Mouse (Mus musculus): ENCODE measurements around the gene Cops3. TPM values are rescaled to one million over a fixed set of nuclear protein-coding genes. Genes with fewer than 3 reads are reported as not detected.

Gene Cops3
- polyA plus RNA-seq, 1 experiment from 2014 or later: 213 TPM

GRCm38 (mm10) chr11:59793390-59793789 lies 46.2 kb downstream of the Cops3 start:
- Histone ChIP-seq H3K9ac (replicated peaks; ENCODE audit: low read length) (no peak overlapping the region), H3K4me1 (ENCODE audit: control insufficient read depth, insufficient read depth, low read length) (no peaks in the 10 kb centered on the region), H3K4me3 (replicated peaks; ENCODE audit: low read depth, low read length) (no peak overlapping the region), H3K9me3 (ENCODE audit: control insufficient read depth, low read length) (no peaks in the 10 kb centered on the region), H3K27me3 (ENCODE audit: control insufficient read depth, insufficient read depth, low read length) (no peaks in the 10 kb centered on the region), H3K36me3 (ENCODE audit: control insufficient read depth, insufficient read depth, low read length) (peaks cover 74% of the 10 kb centered on the region), H3K4me2 (ENCODE audit: low read length) (no peak overlapping the region), H3K27ac (replicated peaks; ENCODE audit: low read depth, low read length) (no peak overlapping the region)
- ATAC-seq (ENCODE audit: low FRiP score, low TSS enrichment) (no peak), DNase-seq (no peak)
- 89% methylated on average over 6 of the region's 6 CpGs for WGBS

- Histone ChIP-seq H3K27me3 (ENCODE audit: control insufficient read depth, insufficient read depth, low read length) (no peaks in the 10 kb centered on the region), H3K27ac (replicated peaks; ENCODE audit: low read depth, low read length) (no peak overlapping the region), H3K4me3 (replicated peaks; ENCODE audit: low read depth, low read length) (no peak overlapping the region), H3K36me3 (ENCODE audit: control insufficient read depth, insufficient read depth, low read length) (peaks cover 33% of the 10 kb centered on the region), H3K9ac (replicated peaks; ENCODE audit: low read length) (no peak overlapping the region), H3K4me2 (ENCODE audit: low read length) (no peak overlapping the region), H3K4me1 (ENCODE audit: control insufficient read depth, insufficient read depth, low read length) (peaks cover 10% of the 10 kb centered on the region; the same call in 1 of the 2 replicates), H3K9me3 (ENCODE audit: control insufficient read depth, low read length) (no peaks in the 10 kb centered on the region)
- 95% methylated on average over 1 of the region's 1 CpGs for WGBS
- DNase-seq (no peak), ATAC-seq (ENCODE audit: low FRiP score, low TSS enrichment) (no peak)
Observed at GRCm38 (mm10) chr11:59789311-59789710, 50.3 kb downstream of the Cops3 start.

- Histone ChIP-seq H3K9ac (replicated peaks; ENCODE audit: low read length) (peak within 1 kb of the TSS; percentile 51), H3K4me2 (ENCODE audit: low read length) (peak within 1 kb of the TSS; percentile 83), H3K27me3 (ENCODE audit: control insufficient read depth, insufficient read depth, low read length) (no peaks in the 10 kb centered on the region), H3K4me3 (replicated peaks; ENCODE audit: low read depth, low read length) (peak within 1 kb of the TSS; percentile 42), H3K9me3 (ENCODE audit: control insufficient read depth, low read length) (no peaks in the 10 kb centered on the region), H3K36me3 (ENCODE audit: control insufficient read depth, insufficient read depth, low read length) (peaks cover 13% of the 10 kb centered on the region), H3K27ac (replicated peaks; ENCODE audit: low read depth, low read length) (no peak within 1 kb of the TSS), H3K4me1 (ENCODE audit: control insufficient read depth, insufficient read depth, low read length) (peaks cover 10% of the 10 kb centered on the region; the same call in 1 of the 2 replicates)
- peak; percentile 24 for ATAC-seq (ENCODE audit: low FRiP score, low TSS enrichment)
- 2% methylated on average over 51 of the region's 51 CpGs for WGBS
- peak; percentile 73 for DNase-seq
Observed at GRCm38 (mm10) chr11:59787199-59787781, 52.3 kb downstream of the Cops3 start, which contains the start of gene Pld6. Pld6 (minus strand) TSS chr11:59787645.

- Histone ChIP-seq H3K4me1 (ENCODE audit: control insufficient read depth, insufficient read depth, low read length) (peaks cover 10% of the 10 kb centered on the region; the same call in 1 of the 2 replicates), H3K9ac (replicated peaks; ENCODE audit: low read length) (peak overlapping the region; percentile 51), H3K36me3 (ENCODE audit: control insufficient read depth, insufficient read depth, low read length) (peaks cover 6% of the 10 kb centered on the region), H3K27me3 (ENCODE audit: control insufficient read depth, insufficient read depth, low read length) (no peaks in the 10 kb centered on the region), H3K4me3 (replicated peaks; ENCODE audit: low read depth, low read length) (peak overlapping the region; percentile 42), H3K4me2 (ENCODE audit: low read length) (peak overlapping the region; percentile 83), H3K9me3 (ENCODE audit: control insufficient read depth, low read length) (no peaks in the 10 kb centered on the region), H3K27ac (replicated peaks; ENCODE audit: low read depth, low read length) (no peak overlapping the region)
- ATAC-seq (ENCODE audit: low FRiP score, low TSS enrichment): no peak
- 54% methylated on average over 15 of the region's 15 CpGs for WGBS
- peak; percentile 6 for DNase-seq
Observed at GRCm38 (mm10) chr11:59786444-59787198, 53.0 kb downstream of the Cops3 start.

DNA sequence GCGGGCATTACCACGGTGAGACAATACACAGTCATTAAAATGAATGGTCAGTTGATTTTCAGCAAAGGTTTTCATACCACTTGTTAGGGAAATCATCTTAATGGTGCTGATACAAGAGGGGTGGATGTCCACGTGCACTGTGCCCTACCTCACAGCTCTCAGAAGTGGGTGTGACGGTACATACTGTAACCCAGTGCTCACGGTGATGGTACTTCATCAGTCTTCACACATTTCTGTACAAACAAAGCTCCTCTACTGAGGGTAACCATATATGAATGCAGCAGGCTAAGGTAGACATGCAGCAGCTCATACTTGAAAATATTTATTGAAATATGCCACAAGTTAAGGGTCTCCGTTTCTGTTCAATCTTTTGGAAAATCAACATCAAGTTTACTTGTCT lies 56.0 kb downstream of the Cops3 start:
- H3K9me3 ChIP-seq (ENCODE audit: control insufficient read depth, low read length): no peaks in the 10 kb centered on the region
- H3K4me3 ChIP-seq (replicated peaks; ENCODE audit: low read depth, low read length): no peak overlapping the region
- 89% methylated on average over 6 of the region's 6 CpGs for WGBS
- no peak overlapping the region for H3K27ac ChIP-seq (replicated peaks; ENCODE audit: low read depth, low read length)
- ATAC-seq (ENCODE audit: low FRiP score, low TSS enrichment): no peak
- H3K4me1 ChIP-seq (ENCODE audit: control insufficient read depth, insufficient read depth, low read length): peaks cover 10% of the 10 kb centered on the region; the same call in 1 of the 2 replicates
- no peak overlapping the region for H3K9ac ChIP-seq (replicated peaks; ENCODE audit: low read length)
- DNase-seq: no peak
- H3K36me3 ChIP-seq (ENCODE audit: control insufficient read depth, insufficient read depth, low read length): peaks cover 7% of the 10 kb centered on the region; the same call in 1 of the 2 replicates
- H3K27me3 ChIP-seq (ENCODE audit: control insufficient read depth, insufficient read depth, low read length): no peaks in the 10 kb centered on the region
- no peak overlapping the region for H3K4me2 ChIP-seq (ENCODE audit: low read length)

- H3K4me1 ChIP-seq (ENCODE audit: control insufficient read depth, insufficient read depth, low read length): peaks cover 5% of the 10 kb centered on the region; the same call in 1 of the 2 replicates
- 55% methylated on average over 7 of the region's 7 CpGs for WGBS
- no peak for ATAC-seq (ENCODE audit: low FRiP score, low TSS enrichment)
- peaks cover 15% of the 10 kb centered on the region for H3K36me3 ChIP-seq (ENCODE audit: control insufficient read depth, insufficient read depth, low read length)
- no peak overlapping the region for H3K27ac ChIP-seq (replicated peaks; ENCODE audit: low read depth, low read length)
- DNase-seq: peak; percentile 3
- H3K9me3 ChIP-seq (ENCODE audit: control insufficient read depth, low read length): no peaks in the 10 kb centered on the region
- H3K4me3 ChIP-seq (replicated peaks; ENCODE audit: low read depth, low read length): no peak overlapping the region
- H3K4me2 ChIP-seq (ENCODE audit: low read length): no peak overlapping the region
- no peaks in the 10 kb centered on the region for H3K27me3 ChIP-seq (ENCODE audit: control insufficient read depth, insufficient read depth, low read length)
- no peak overlapping the region for H3K9ac ChIP-seq (replicated peaks; ENCODE audit: low read length)
Observed at GRCm38 (mm10) chr11:59782091-59782590, 57.5 kb downstream of the Cops3 start.

DNA sequence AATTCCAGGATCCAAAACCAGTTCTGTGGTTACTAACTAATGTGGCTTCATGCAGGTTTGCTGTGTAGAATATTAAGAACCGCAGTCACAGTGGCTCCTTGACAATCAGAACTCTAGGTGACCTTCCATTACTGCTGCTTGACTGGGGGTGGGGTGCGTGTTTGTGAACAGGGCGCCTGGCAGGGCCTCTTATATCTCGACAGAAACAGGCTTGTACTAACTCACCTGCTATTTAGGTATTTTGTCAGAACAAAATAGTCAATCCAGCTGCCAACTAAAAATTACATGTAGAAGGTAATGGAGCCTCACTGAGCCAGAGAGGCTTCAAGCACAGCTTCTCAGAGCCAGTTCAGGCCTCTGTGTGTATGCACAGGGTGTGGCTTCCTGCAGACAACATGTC lies 59.4 kb downstream of the Cops3 start:
- Histone ChIP-seq H3K27ac (replicated peaks; ENCODE audit: low read depth, low read length) (no peak overlapping the region), H3K4me1 (ENCODE audit: control insufficient read depth, insufficient read depth, low read length) (no peaks in the 10 kb centered on the region), H3K9me3 (ENCODE audit: control insufficient read depth, low read length) (no peaks in the 10 kb centered on the region), H3K4me2 (ENCODE audit: low read length) (no peak overlapping the region), H3K4me3 (replicated peaks; ENCODE audit: low read depth, low read length) (no peak overlapping the region), H3K9ac (replicated peaks; ENCODE audit: low read length) (no peak overlapping the region), H3K27me3 (ENCODE audit: control insufficient read depth, insufficient read depth, low read length) (no peaks in the 10 kb centered on the region), H3K36me3 (ENCODE audit: control insufficient read depth, insufficient read depth, low read length) (peaks cover 34% of the 10 kb centered on the region)
- no peak for DNase-seq
- 87% methylated on average over 4 of the region's 4 CpGs for WGBS
- ATAC-seq (ENCODE audit: low FRiP score, low TSS enrichment): no peak

GRCm38 (mm10) chr11:59779406-59779805 lies 60.2 kb downstream of the Cops3 start:
- no peak overlapping the region for H3K4me3 ChIP-seq (replicated peaks; ENCODE audit: low read depth, low read length)
- H3K27ac ChIP-seq (replicated peaks; ENCODE audit: low read depth, low read length): no peak overlapping the region
- 90% methylated on average over 4 of the region's 4 CpGs for WGBS
- H3K9ac ChIP-seq (replicated peaks; ENCODE audit: low read length): no peak overlapping the region
- H3K36me3 ChIP-seq (ENCODE audit: control insufficient read depth, insufficient read depth, low read length): peaks cover 39% of the 10 kb centered on the region
- H3K4me2 ChIP-seq (ENCODE audit: low read length): no peak overlapping the region
- no peak for DNase-seq
- no peaks in the 10 kb centered on the region for H3K27me3 ChIP-seq (ENCODE audit: control insufficient read depth, insufficient read depth, low read length)
- no peaks in the 10 kb centered on the region for H3K9me3 ChIP-seq (ENCODE audit: control insufficient read depth, low read length)
- no peaks in the 10 kb centered on the region for H3K4me1 ChIP-seq (ENCODE audit: control insufficient read depth, insufficient read depth, low read length)
- no peak for ATAC-seq (ENCODE audit: low FRiP score, low TSS enrichment)

All from midbrain, embryonic 14.5 days (tissue).